Mouse (Mus musculus): ENCODE measurements around the gene Herc4. TPM values are rescaled to one million over a fixed set of nuclear protein-coding genes. Genes with fewer than 3 reads are reported as not detected.

Herc4 gene
- total and polyA plus RNA-seq, 2 experiments from 2014 or later: 20.4 to 24.8 TPM

DNA sequence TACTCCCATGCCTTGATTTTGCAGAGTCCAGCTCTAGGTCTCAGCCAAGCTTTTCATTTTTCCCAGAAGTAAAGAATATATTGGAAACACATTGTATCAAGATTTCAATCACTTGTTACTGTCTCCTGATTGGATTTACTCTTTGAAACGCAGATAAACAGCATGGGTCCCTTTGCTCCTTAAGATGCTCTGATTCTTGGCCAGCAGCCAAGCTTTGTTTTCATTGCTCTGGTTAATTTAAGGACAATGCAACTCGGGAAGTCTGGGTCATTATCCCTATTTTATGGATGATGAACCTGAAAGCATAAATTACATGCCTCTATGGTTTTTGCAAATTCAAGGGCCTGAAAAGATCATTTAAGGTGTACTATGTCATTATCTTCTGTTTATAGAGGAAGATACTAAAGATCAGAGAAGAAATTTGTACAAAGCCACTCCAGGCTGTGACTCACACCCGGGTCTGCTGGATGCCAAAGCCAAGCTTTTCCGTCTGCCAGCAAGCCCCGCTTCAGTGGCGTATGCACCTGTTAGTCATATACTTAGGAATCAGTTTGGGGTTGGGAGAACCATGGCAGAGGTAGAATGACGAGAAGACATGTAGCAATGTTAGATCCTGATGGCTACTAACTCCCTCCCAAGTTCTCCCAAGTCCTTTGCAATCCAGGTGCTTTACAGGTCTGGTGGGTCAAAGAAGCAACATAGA is 22.4 kb upstream of the Herc4 start:
- Histone ChIP-seq H3K9ac (replicated peaks; ENCODE audit: low read length, poor library complexity, severe bottlenecking) (no peak overlapping the region), H3K9me3 (ENCODE audit: low read length) (no peaks in the 10 kb centered on the region), H3K4me1 (ENCODE audit: insufficient read depth, low read length) (no peaks in the 10 kb centered on the region), H3K27me3 (ENCODE audit: insufficient read depth, low read length) (no peaks in the 10 kb centered on the region), H3K27ac (ENCODE audit: low read depth, low read length) (no peak overlapping the region), H3K36me3 (ENCODE audit: insufficient read depth, low read length) (no peaks in the 10 kb centered on the region), H3K4me3 (ENCODE audit: low read depth, low read length) (no peak overlapping the region), H3K4me2 (ENCODE audit: low read depth, low read length, poor library complexity, severe bottlenecking) (no peak overlapping the region)
- ATAC-seq (ENCODE audit: low FRiP score) (no peak), DNase-seq (ENCODE audit: low spot score) (peak; percentile 50)
- TF ChIP-seq CTCF (IDR thresholded peaks at IDR 0.05): no peak
- WGBS: 54% methylated on average over 7 of the region's 7 CpGs

DNA sequence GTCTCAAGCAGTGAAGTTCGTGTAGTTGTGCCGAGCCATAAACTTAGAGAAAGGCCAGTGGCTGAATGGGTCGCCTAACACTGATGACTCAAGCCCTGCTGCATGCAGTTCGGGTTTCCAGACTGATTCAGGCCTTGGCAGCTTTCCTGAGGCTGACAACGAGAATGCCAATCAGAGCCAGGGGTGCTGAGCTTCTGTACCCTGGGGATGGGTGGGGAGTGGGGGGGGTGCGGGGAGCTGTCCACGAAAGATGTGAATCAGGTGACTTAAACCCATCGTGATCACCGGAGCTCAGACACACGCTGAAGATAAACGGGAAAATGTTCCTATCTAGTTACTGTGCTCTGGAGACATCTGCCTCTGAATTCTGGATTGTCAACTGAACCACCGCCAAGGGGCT is 19.3 kb upstream of the Herc4 start:
- H3K9ac ChIP-seq (replicated peaks; ENCODE audit: low read length, poor library complexity, severe bottlenecking): no peak overlapping the region
- no peak overlapping the region for H3K4me2 ChIP-seq (ENCODE audit: low read depth, low read length, poor library complexity, severe bottlenecking)
- DNase-seq (ENCODE audit: low spot score) (no peak), ATAC-seq (ENCODE audit: low FRiP score) (no peak)
- WGBS: 76% methylated on average over 12 of the region's 12 CpGs
- no peaks in the 10 kb centered on the region for H3K4me1 ChIP-seq (ENCODE audit: insufficient read depth, low read length)
- no peak overlapping the region for H3K27ac ChIP-seq (ENCODE audit: low read depth, low read length)
- H3K36me3 ChIP-seq (ENCODE audit: insufficient read depth, low read length): no peaks in the 10 kb centered on the region
- no peak overlapping the region for H3K4me3 ChIP-seq (ENCODE audit: low read depth, low read length)
- TF ChIP-seq CTCF (IDR thresholded peaks at IDR 0.05): no peak
- H3K9me3 ChIP-seq (ENCODE audit: low read length): no peaks in the 10 kb centered on the region
- H3K27me3 ChIP-seq (ENCODE audit: insufficient read depth, low read length): no peaks in the 10 kb centered on the region

DNA sequence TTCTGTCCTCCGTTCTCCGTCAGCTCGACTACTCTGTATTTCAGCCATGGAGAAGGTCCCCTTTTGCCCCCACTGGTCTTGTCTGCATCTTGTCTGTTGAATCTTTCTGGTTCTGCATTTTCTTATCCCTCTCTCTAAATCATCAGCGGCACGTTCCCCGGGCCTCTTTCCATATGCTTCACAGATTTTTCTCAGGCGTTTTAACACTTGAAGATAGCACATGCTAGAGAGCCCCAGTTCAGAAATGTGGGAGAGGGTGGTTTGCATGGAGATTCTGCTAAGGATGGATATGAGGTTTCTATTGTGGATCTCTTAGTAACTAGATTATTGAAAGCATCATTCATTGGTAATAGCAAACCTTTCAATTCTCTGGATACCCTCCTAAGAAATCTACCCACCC is 13.3 kb upstream of the Herc4 start:
- no peaks in the 10 kb centered on the region for H3K27me3 ChIP-seq (ENCODE audit: insufficient read depth, low read length)
- no peaks in the 10 kb centered on the region for H3K36me3 ChIP-seq (ENCODE audit: insufficient read depth, low read length)
- no peaks in the 10 kb centered on the region for H3K4me1 ChIP-seq (ENCODE audit: insufficient read depth, low read length)
- WGBS: 85% methylated on average over 7 of the region's 7 CpGs
- DNase-seq (ENCODE audit: low spot score): no peak
- TF ChIP-seq CTCF (IDR thresholded peaks at IDR 0.05): no peak
- H3K9me3 ChIP-seq (ENCODE audit: low read length): no peaks in the 10 kb centered on the region
- ATAC-seq (ENCODE audit: low FRiP score): no peak
- H3K9ac ChIP-seq (replicated peaks; ENCODE audit: low read length, poor library complexity, severe bottlenecking): no peak overlapping the region
- H3K4me3 ChIP-seq (ENCODE audit: low read depth, low read length): no peak overlapping the region
- H3K27ac ChIP-seq (ENCODE audit: low read depth, low read length): no peak overlapping the region
- no peak overlapping the region for H3K4me2 ChIP-seq (ENCODE audit: low read depth, low read length, poor library complexity, severe bottlenecking)

GRCm38 (mm10) chr10:63230854-63231253 is 12.8 kb upstream of the Herc4 start:
- H3K4me2 ChIP-seq (ENCODE audit: low read depth, low read length, poor library complexity, severe bottlenecking): no peak overlapping the region
- no peaks in the 10 kb centered on the region for H3K4me1 ChIP-seq (ENCODE audit: insufficient read depth, low read length)
- H3K9me3 ChIP-seq (ENCODE audit: low read length): no peaks in the 10 kb centered on the region
- ATAC-seq (ENCODE audit: low FRiP score): no peak
- H3K36me3 ChIP-seq (ENCODE audit: insufficient read depth, low read length): no peaks in the 10 kb centered on the region
- H3K4me3 ChIP-seq (ENCODE audit: low read depth, low read length): no peak overlapping the region
- DNase-seq (ENCODE audit: low spot score): no peak
- no peaks in the 10 kb centered on the region for H3K27me3 ChIP-seq (ENCODE audit: insufficient read depth, low read length)
- no peak overlapping the region for H3K9ac ChIP-seq (replicated peaks; ENCODE audit: low read length, poor library complexity, severe bottlenecking)
- TF ChIP-seq CTCF (IDR thresholded peaks at IDR 0.05): no peak
- 44% methylated on average over 3 of the region's 5 CpGs for WGBS
- no peak overlapping the region for H3K27ac ChIP-seq (ENCODE audit: low read depth, low read length)

GRCm38 (mm10) chr10:63231630-63232029 is 12.0 kb upstream of the Herc4 start:
- Histone ChIP-seq H3K4me1 (ENCODE audit: insufficient read depth, low read length) (no peaks in the 10 kb centered on the region), H3K4me3 (ENCODE audit: low read depth, low read length) (no peak overlapping the region), H3K27ac (ENCODE audit: low read depth, low read length) (no peak overlapping the region), H3K4me2 (ENCODE audit: low read depth, low read length, poor library complexity, severe bottlenecking) (no peak overlapping the region), H3K27me3 (ENCODE audit: insufficient read depth, low read length) (no peaks in the 10 kb centered on the region), H3K9ac (replicated peaks; ENCODE audit: low read length, poor library complexity, severe bottlenecking) (no peak overlapping the region), H3K36me3 (ENCODE audit: insufficient read depth, low read length) (no peaks in the 10 kb centered on the region), H3K9me3 (ENCODE audit: low read length) (no peaks in the 10 kb centered on the region)
- WGBS: 85% methylated on average over 5 of the region's 5 CpGs
- TF ChIP-seq CTCF (IDR thresholded peaks at IDR 0.05): no peak
- no peak for ATAC-seq (ENCODE audit: low FRiP score)
- DNase-seq (ENCODE audit: low spot score): no peak

- H3K27me3 ChIP-seq (ENCODE audit: insufficient read depth, low read length): no peaks in the 10 kb centered on the region
- WGBS: 88% methylated on average over 5 of the region's 5 CpGs
- ATAC-seq (ENCODE audit: low FRiP score) (no peak), DNase-seq (ENCODE audit: low spot score) (no peak)
- H3K9ac ChIP-seq (replicated peaks; ENCODE audit: low read length, poor library complexity, severe bottlenecking): no peak overlapping the region
- no peak overlapping the region for H3K27ac ChIP-seq (ENCODE audit: low read depth, low read length)
- H3K4me2 ChIP-seq (ENCODE audit: low read depth, low read length, poor library complexity, severe bottlenecking): no peak overlapping the region
- no peaks in the 10 kb centered on the region for H3K4me1 ChIP-seq (ENCODE audit: insufficient read depth, low read length)
- no peaks in the 10 kb centered on the region for H3K9me3 ChIP-seq (ENCODE audit: low read length)
- TF ChIP-seq CTCF (IDR thresholded peaks at IDR 0.05): no peak
- H3K36me3 ChIP-seq (ENCODE audit: insufficient read depth, low read length): no peaks in the 10 kb centered on the region
- no peak overlapping the region for H3K4me3 ChIP-seq (ENCODE audit: low read depth, low read length)
Measured at GRCm38 (mm10) chr10:63234133-63234532, 9.5 kb upstream of the Herc4 start.
